Mouse (Mus musculus) lung, adult 2 months (tissue): ENCODE measurements around the gene Siah1b.

ENCODE experiments used
- CTCF ChIP-seq: fragments of 200-500 bp; IDR thresholded peaks from 2 replicates; pipeline ENCODE4 v1.5.1; 2011; ENCODE audit warnings: mild to moderate bottlenecking, low read length, control low read depth; ENCODE audit not compliant: insufficient read depth
- POLR2A ChIP-seq: fragments of 200-500 bp; IDR thresholded peaks from 2 replicates; pipeline ENCODE4 v1.6.1; 2011; ENCODE audit warnings: low read depth, mild to moderate bottlenecking, control low read depth, low read length, borderline replicate concordance; ENCODE audit errors: extremely low read depth

- no peak for TF ChIP-seq POLR2A
- no peak for TF ChIP-seq CTCF
These were observed 37.5 kb upstream of the Siah1b start for GRCm38 (mm10) chrX:164113744-164114143.
